Mouse (Mus musculus) thymus, adult 2 months (tissue): ENCODE results near the gene Usb1.

Experiments
- CTCF ChIP-seq: fragments of 200-500 bp; IDR thresholded peaks from 2 replicates; pipeline ENCODE4 v1.5.1; 2012; ENCODE audit warnings: mild to moderate bottlenecking, control low read depth, low read length, moderate library complexity, borderline replicate concordance; ENCODE audit not compliant: control insufficient read depth, poor library complexity, insufficient read depth; ENCODE audit errors: extremely low read depth
- POLR2A ChIP-seq: fragments of 200-500 bp; IDR thresholded peaks from 2 replicates; pipeline ENCODE4 v1.6.1; 2012; ENCODE audit warnings: mild to moderate bottlenecking, low read length, control low read depth, moderate library complexity; ENCODE audit not compliant: control insufficient read depth, poor library complexity, insufficient read depth; ENCODE audit errors: extremely low read depth

DNA sequence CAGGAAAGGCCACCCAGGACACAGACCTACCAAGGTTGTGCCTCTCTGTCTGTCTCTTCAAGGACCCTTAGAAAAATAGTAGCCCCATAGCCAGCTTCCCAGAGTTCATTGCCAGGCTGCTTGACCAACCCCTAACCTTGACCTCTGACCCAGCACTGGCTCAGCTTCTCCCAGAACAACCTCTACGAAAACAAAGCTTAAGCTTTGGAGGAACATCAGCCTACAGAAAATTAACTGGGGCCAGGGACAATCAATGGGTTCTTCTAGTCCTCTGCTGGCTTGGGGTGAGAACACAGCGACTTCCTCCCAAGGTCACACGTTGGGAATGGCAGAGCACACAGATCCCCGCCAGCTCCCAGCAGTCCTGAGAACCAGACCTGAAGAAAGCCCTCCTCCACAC, 26.6 kb upstream of the Usb1 start:
- no peak for TF ChIP-seq CTCF
- TF ChIP-seq POLR2A: no peak
